Mouse (Mus musculus): Measurements from ENCODE around the gene Hmgn2. TPM values are rescaled to one million over a fixed set of nuclear protein-coding genes. Genes with fewer than 3 reads are reported as not detected.

Gene Hmgn2
- 2,917 and 3,166 TPM in 2 replicates for polyA plus RNA-seq (2014; fragmentation: Nextera tagmentation; extraction: Ambion mirVana)

DNA sequence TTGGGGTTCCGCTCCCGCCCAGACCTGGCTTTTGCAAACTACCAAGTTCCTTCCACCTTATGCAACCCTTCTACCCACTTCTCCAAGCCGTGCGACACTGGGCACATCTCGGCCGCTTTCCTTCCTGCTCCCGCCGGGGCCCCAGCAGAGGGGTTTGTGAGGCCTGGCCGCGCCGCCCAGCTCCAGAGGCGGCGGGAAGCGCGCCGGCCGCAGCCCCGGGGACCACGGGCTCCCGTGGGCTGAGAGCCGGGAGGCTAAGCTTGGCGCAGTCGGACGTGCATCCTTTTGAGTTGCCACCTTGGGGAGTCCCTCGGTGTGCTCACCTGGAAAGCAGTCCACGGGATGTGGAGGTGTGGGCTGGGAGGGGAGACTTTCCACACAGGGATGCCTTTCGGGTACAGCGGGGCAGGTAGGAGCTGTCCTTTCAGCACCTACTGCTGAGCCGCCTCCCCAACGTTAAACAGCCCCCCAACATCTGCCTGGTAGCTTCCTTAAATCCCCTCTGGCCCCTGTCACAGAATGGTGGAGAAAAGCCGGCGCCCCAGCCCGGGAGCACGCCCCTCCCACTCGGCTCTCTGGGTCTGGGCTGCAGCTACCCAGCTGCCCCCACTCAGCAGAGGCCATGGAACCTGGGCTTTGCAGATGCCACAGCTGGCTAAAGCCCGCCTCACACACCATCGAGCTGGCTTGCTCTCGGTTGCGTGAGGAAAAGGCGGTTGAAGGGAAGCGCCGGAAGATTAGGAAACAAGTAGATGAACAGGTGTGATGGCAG lies at the start of gene Hmgn2:
TSS of gene Hmgn2 (minus strand) at position 501 of the 772 bp plus-strand sequence.
- Histone ChIP-seq H3K27me3 (ENCODE audit: control insufficient read depth, insufficient read depth, low read length) (no peaks in the 10 kb centered on the region), H3K36me3 (ENCODE audit: control insufficient read depth, insufficient read depth, low read length) (peaks cover 14% of the 10 kb centered on the region; the same call in 1 of the 2 replicates), H3K4me3 (ENCODE audit: low read depth, low read length) (peak within 1 kb of the TSS; percentile 81), H3K9ac (ENCODE audit: low read length) (peak within 1 kb of the TSS; percentile 97), H3K9me3 (ENCODE audit: control insufficient read depth, low read length) (no peaks in the 10 kb centered on the region), H3K4me1 (ENCODE audit: control insufficient read depth, insufficient read depth, low read length) (peaks cover 19% of the 10 kb centered on the region), H3K27ac (ENCODE audit: low read depth, low read length) (peak within 1 kb of the TSS; percentile 99), H3K4me2 (ENCODE audit: low read depth) (peak within 1 kb of the TSS; percentile 98)
- ATAC-seq (ENCODE audit: insufficient read depth, low FRiP score, low TSS enrichment) (peak; percentile 63), DNase-seq (ENCODE audit: low spot score) (peak; percentile 58)
- under 1% methylated on average over 42 of the region's 42 CpGs for WGBS

DNA sequence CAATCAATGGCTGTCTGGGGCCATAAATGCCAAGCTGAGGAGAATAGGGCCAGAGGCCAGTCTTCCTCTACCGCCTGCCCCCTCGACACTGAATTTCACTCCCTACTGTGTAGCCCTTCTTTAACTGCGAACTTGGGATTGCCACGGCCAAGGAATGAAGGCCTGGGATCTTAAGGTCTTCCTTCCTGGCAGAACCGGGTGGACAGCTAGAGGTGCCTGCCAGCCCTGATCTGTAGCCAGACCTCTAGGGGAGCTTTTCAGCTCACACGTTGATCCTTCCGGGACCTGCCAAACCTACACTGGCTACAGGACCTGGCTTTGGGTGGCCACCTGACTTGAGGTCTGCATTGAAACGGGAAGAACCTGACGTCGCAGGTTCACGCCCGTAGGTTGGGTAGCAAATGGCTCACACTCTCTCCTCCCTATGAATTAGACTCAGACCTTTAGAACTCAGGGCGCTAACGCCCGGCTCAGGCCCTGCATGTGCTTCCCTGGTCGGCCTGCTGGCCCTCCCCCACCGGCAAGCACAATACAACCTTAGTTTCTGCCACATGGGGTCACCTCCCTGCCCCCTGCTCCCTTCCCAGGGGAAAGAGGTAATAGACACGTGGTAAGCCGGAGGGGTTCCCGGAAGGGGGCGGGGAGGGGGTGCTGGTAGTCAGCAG lies 48.9 kb upstream of the Hmgn2 start:
- H3K9me3 ChIP-seq (ENCODE audit: control insufficient read depth, low read length): no peaks in the 10 kb centered on the region
- no peak for ATAC-seq (ENCODE audit: insufficient read depth, low FRiP score, low TSS enrichment)
- H3K27ac ChIP-seq (ENCODE audit: low read depth, low read length): peak overlapping the region; percentile 65
- DNase-seq (ENCODE audit: low spot score): peak; percentile 58
- peak overlapping the region; percentile 39 for H3K9ac ChIP-seq (ENCODE audit: low read length)
- peak overlapping the region; percentile 70 for H3K4me2 ChIP-seq (ENCODE audit: low read depth)
- no peaks in the 10 kb centered on the region for H3K36me3 ChIP-seq (ENCODE audit: control insufficient read depth, insufficient read depth, low read length)
- whole genome bisulfite sequencing: 1% methylated on average over 21 of the region's 21 CpGs
- H3K27me3 ChIP-seq (ENCODE audit: control insufficient read depth, insufficient read depth, low read length): no peaks in the 10 kb centered on the region
- H3K4me3 ChIP-seq (ENCODE audit: low read depth, low read length): peak overlapping the region; percentile 43
- H3K4me1 ChIP-seq (ENCODE audit: control insufficient read depth, insufficient read depth, low read length): peaks cover 36% of the 10 kb centered on the region

DNA sequence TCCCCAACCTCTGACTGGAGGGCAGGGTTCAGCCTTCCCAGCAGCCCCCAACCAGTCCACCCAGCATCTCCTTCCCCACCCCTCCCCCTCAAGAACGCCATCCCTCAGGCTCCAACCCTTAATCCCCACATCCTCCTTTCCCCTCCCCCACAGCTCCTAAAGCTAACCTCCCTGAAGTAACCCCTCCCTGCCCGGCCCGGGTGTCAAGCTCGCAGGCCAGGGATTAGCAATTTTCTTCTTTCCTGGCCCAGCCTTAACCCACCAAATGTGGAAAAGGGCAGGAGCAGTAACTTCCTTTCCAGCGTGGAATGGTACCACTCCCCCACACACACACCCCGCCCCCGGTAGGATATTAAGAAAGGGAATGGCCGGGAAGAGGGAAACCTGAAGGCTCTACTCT lies 48.3 kb upstream of the Hmgn2 start:
- Histone ChIP-seq H3K4me1 (ENCODE audit: control insufficient read depth, insufficient read depth, low read length) (peaks cover 36% of the 10 kb centered on the region), H3K36me3 (ENCODE audit: control insufficient read depth, insufficient read depth, low read length) (no peaks in the 10 kb centered on the region), H3K27ac (ENCODE audit: low read depth, low read length) (peak overlapping the region; percentile 65), H3K9me3 (ENCODE audit: control insufficient read depth, low read length) (no peaks in the 10 kb centered on the region), H3K9ac (ENCODE audit: low read length) (peak overlapping the region; percentile 39; the same call in 1 of the 2 replicates), H3K4me3 (ENCODE audit: low read depth, low read length) (peak overlapping the region; percentile 43), H3K4me2 (ENCODE audit: low read depth) (peak overlapping the region; percentile 70), H3K27me3 (ENCODE audit: control insufficient read depth, insufficient read depth, low read length) (no peaks in the 10 kb centered on the region)
- DNase-seq (ENCODE audit: low spot score) (peak; percentile 44), ATAC-seq (ENCODE audit: insufficient read depth, low FRiP score, low TSS enrichment) (no peak)
- 0% methylated on average over 8 of the region's 8 CpGs for WGBS

DNA sequence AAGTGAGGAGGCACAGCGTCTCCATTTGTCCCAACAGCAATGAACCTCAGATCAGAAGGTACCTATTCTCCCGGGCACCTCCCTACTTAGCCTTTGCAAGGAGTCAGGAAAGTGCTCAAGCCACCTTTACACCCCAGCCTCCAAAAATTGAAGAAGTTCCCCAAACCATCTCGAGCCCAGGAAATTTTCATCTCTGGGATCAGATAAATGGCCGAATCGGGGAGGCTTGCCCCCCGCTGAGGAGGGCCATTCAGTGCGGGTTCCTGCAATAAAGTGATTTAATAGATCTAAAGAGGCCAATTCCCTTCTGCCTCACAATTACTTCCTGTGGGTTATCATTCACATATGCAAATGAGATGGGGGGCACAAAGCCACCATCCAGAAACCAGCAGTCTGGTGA lies 47.8 kb upstream of the Hmgn2 start:
- Histone ChIP-seq H3K27me3 (ENCODE audit: control insufficient read depth, insufficient read depth, low read length) (no peaks in the 10 kb centered on the region), H3K9ac (ENCODE audit: low read length) (0 out of 2 replicates have a peak overlapping the region, but pooled peaks have one; percentile 22), H3K4me3 (ENCODE audit: low read depth, low read length) (no peak overlapping the region), H3K27ac (ENCODE audit: low read depth, low read length) (no peak overlapping the region), H3K36me3 (ENCODE audit: control insufficient read depth, insufficient read depth, low read length) (no peaks in the 10 kb centered on the region), H3K4me1 (ENCODE audit: control insufficient read depth, insufficient read depth, low read length) (peaks cover 36% of the 10 kb centered on the region), H3K9me3 (ENCODE audit: control insufficient read depth, low read length) (no peaks in the 10 kb centered on the region), H3K4me2 (ENCODE audit: low read depth) (peak overlapping the region; percentile 70)
- DNase-seq (ENCODE audit: low spot score) (no peak), ATAC-seq (ENCODE audit: insufficient read depth, low FRiP score, low TSS enrichment) (no peak)
- 3% methylated on average over 7 of the region's 7 CpGs for WGBS

DNA sequence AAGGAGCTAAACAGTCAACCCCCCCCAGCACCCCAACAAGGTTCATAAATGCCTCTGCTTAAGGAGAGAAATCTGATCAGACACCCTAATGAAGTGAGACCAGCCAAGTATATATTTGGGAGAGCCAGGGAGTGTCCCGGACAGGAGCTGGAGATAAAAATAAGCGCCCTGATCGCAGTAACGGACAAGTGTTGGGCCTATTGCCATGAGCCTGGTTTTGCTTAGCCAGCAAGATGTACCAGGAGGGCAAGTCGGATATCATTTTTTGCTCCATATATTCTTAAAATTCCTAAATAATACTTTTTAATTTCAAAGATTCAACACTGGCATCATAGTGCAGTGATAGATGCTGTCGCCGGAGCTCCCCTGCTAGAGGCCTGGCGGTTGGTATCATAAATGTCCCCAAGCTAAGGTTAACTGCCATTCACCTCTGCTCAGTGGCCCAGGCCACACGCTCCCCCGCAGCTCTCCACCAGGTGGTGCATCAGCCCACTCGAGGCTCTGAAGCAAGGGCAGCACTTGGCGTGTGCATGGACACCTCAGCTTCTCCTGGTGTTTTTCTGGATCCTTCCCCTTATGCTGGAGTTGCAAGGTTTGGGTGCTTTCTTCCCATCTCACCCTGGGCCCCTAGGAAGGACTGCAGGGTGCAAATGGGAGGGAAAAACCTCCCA lies 44.5 kb upstream of the Hmgn2 start:
- Histone ChIP-seq H3K36me3 (ENCODE audit: control insufficient read depth, insufficient read depth, low read length) (no peaks in the 10 kb centered on the region), H3K4me2 (ENCODE audit: low read depth) (no peak overlapping the region), H3K4me1 (ENCODE audit: control insufficient read depth, insufficient read depth, low read length) (peaks cover 20% of the 10 kb centered on the region), H3K27ac (ENCODE audit: low read depth, low read length) (no peak overlapping the region), H3K4me3 (ENCODE audit: low read depth, low read length) (no peak overlapping the region), H3K9ac (ENCODE audit: low read length) (no peak overlapping the region), H3K9me3 (ENCODE audit: control insufficient read depth, low read length) (no peaks in the 10 kb centered on the region), H3K27me3 (ENCODE audit: control insufficient read depth, insufficient read depth, low read length) (no peaks in the 10 kb centered on the region)
- no peak for ATAC-seq (ENCODE audit: insufficient read depth, low FRiP score, low TSS enrichment)
- DNase-seq (ENCODE audit: low spot score): peak; percentile 30
- 48% methylated on average over 12 of the region's 12 CpGs for WGBS

DNA sequence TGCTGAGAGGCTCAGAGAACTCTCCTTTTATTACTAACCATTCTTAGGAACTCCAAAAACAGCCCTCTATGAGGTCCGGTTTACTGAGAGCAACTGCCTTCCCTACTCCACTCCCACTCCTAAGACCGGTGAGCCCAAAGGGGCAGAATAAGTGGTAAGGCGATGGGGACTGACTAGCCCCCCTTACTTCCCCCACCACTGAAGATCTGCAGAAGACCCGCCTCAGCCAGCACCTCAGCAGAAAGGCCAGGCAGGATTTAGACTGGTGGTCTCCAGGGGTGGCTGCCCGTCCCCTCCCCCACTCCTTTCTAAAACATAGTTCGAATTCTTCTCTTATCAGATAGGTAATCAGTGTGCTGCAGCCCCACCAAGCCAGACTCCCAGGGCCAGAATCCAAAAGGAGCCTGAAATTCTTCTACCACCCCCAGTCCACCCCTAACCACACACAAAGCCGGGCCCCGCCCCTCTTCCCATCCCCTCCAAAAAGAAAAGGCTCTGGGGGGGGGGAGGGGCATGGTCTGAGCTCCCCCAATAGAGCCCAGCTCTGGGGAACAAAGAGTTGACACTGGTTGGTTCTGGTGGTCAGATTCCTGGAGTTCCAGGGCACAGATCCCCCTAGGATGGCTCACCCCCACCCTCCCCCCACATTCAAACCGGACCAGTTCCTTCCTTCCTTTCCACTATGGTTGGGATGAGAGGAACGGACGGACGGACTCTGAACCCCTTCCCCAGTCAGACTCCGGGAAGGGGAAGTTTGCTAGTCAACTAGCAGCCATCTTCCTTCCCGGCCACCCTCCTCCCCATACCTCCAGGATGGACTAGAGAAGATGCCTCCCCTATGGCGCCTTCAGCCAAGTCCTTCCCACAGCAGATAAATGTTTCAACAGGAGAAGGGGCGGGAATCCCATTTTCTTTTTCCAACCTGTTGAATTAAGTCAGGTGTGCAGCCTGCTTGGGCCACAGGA lies 43.3 kb upstream of the Hmgn2 start:
- WGBS: 17% methylated on average over 16 of the region's 16 CpGs
- H3K9me3 ChIP-seq (ENCODE audit: control insufficient read depth, low read length): no peaks in the 10 kb centered on the region
- no peak overlapping the region for H3K27ac ChIP-seq (ENCODE audit: low read depth, low read length)
- peaks cover 8% of the 10 kb centered on the region for H3K4me1 ChIP-seq (ENCODE audit: control insufficient read depth, insufficient read depth, low read length)
- H3K4me3 ChIP-seq (ENCODE audit: low read depth, low read length): no peak overlapping the region
- H3K36me3 ChIP-seq (ENCODE audit: control insufficient read depth, insufficient read depth, low read length): no peaks in the 10 kb centered on the region
- no peak for DNase-seq (ENCODE audit: low spot score)
- no peak overlapping the region for H3K9ac ChIP-seq (ENCODE audit: low read length)
- no peak overlapping the region for H3K4me2 ChIP-seq (ENCODE audit: low read depth)
- H3K27me3 ChIP-seq (ENCODE audit: control insufficient read depth, insufficient read depth, low read length): no peaks in the 10 kb centered on the region
- no peak for ATAC-seq (ENCODE audit: insufficient read depth, low FRiP score, low TSS enrichment)

DNA sequence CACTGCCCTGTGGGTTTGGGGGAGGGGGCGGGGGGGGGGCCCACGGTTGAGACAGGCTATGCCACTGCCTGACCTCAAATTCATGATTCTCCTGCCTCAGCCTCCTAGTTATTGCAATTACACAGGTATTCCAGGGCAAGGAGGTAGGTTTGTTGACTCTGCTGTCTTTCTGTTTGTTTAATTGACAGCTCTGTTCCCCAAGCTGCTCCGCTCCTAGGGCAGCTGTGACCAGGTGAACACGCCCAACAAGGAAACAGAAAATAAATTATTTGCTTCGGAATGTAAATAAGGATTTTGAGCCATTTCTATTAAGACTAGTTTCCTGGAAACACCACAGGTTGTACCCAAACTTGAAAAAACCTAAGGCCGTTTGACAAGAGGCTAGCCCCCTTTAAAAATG lies 41.3 kb upstream of the Hmgn2 start:
- no peaks in the 10 kb centered on the region for H3K27me3 ChIP-seq (ENCODE audit: control insufficient read depth, insufficient read depth, low read length)
- no peak overlapping the region for H3K4me3 ChIP-seq (ENCODE audit: low read depth, low read length)
- no peak overlapping the region for H3K4me2 ChIP-seq (ENCODE audit: low read depth)
- H3K9ac ChIP-seq (ENCODE audit: low read length): no peak overlapping the region
- H3K27ac ChIP-seq (ENCODE audit: low read depth, low read length): no peak overlapping the region
- no peak for ATAC-seq (ENCODE audit: insufficient read depth, low FRiP score, low TSS enrichment)
- 79% methylated on average over 6 of the region's 6 CpGs for WGBS
- no peaks in the 10 kb centered on the region for H3K4me1 ChIP-seq (ENCODE audit: control insufficient read depth, insufficient read depth, low read length)
- no peak for DNase-seq (ENCODE audit: low spot score)
- no peaks in the 10 kb centered on the region for H3K9me3 ChIP-seq (ENCODE audit: control insufficient read depth, low read length)
- no peaks in the 10 kb centered on the region for H3K36me3 ChIP-seq (ENCODE audit: control insufficient read depth, insufficient read depth, low read length)

DNA sequence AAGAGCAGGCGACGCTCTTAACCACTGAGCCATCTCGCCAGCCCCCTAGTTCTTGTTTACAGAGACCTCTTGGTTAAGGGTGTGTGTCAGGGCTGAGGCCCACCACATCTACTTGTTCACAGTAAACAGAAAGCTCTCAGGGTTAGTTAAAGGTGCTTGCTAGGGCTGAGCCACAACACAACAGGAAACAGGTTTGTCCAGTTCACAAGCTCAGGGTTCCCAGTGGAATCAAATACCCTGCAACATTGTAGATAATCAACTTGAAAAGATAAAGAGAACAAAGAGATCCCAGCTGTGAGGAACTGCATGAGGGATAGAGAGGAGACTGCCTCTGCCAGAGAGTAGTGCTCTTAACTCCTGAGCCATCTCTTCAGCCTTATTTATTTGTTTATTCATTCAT lies 38.4 kb upstream of the Hmgn2 start:
- WGBS: 94% methylated on average over 3 of the region's 3 CpGs
- no peak for ATAC-seq (ENCODE audit: insufficient read depth, low FRiP score, low TSS enrichment)
- H3K9ac ChIP-seq (ENCODE audit: low read length): no peak overlapping the region
- no peak overlapping the region for H3K4me3 ChIP-seq (ENCODE audit: low read depth, low read length)
- H3K36me3 ChIP-seq (ENCODE audit: control insufficient read depth, insufficient read depth, low read length): no peaks in the 10 kb centered on the region
- H3K27ac ChIP-seq (ENCODE audit: low read depth, low read length): no peak overlapping the region
- DNase-seq (ENCODE audit: low spot score): no peak
- H3K27me3 ChIP-seq (ENCODE audit: control insufficient read depth, insufficient read depth, low read length): no peaks in the 10 kb centered on the region
- no peaks in the 10 kb centered on the region for H3K4me1 ChIP-seq (ENCODE audit: control insufficient read depth, insufficient read depth, low read length)
- no peak overlapping the region for H3K4me2 ChIP-seq (ENCODE audit: low read depth)
- H3K9me3 ChIP-seq (ENCODE audit: control insufficient read depth, low read length): no peaks in the 10 kb centered on the region
